Comparison of ENCODE assay signal across 8 mouse cellular contexts in genomic region chr4:136781868-136782578, GRCm38 (mm10). TPM values are rescaled to one million over a fixed set of nuclear protein-coding genes. Genes with fewer than 3 reads are reported as not detected.
DNase-seq lines count a peak whose midpoint lies in the region; ATAC-seq and TF ChIP-seq lines count a peak whose summit lies in the region.

No protein-coding gene starts in this region.

- no peaks in the 10 kb centered on the region for H3K9me3 ChIP-seq in hindbrain, embryonic 15.5 days
- H3K9me3 ChIP-seq in hindbrain, embryonic 12.5 days (replicated peaks) = no peaks in the 10 kb centered on the region
- no peaks in the 10 kb centered on the region for H3K9me3 ChIP-seq in limb, embryonic 13.5 days

- intact Hi-C loops in heart, postnatal 36 days (cut with DNase I) = no loop called here

- H3K4me2 ChIP-seq in hindbrain, embryonic 15.5 days = no peak overlapping the region
- no peak overlapping the region for H3K4me2 ChIP-seq in hindbrain, embryonic 12.5 days (replicated peaks)
- H3K4me2 ChIP-seq in limb, embryonic 13.5 days (replicated peaks) = no peak overlapping the region

- no peaks in the 10 kb centered on the region for H3K27me3 ChIP-seq in hindbrain, embryonic 15.5 days
- no peaks in the 10 kb centered on the region for H3K27me3 ChIP-seq in hindbrain, embryonic 12.5 days
- H3K27me3 ChIP-seq in limb, embryonic 13.5 days = no peaks in the 10 kb centered on the region

- H3K4me1 ChIP-seq in hindbrain, embryonic 15.5 days (replicated peaks) = peaks cover 71% of the 10 kb centered on the region
- H3K4me1 ChIP-seq in hindbrain, embryonic 12.5 days = peaks cover 85% of the 10 kb centered on the region
- H3K4me1 ChIP-seq in embryonic fibroblast, embryonic 13.5 days (ENCODE audit: control insufficient read depth, insufficient read depth, low read length) = peaks cover 11% of the 10 kb centered on the region; the same call in 1 of the 2 replicates
- peaks cover 82% of the 10 kb centered on the region for H3K4me1 ChIP-seq in limb, embryonic 13.5 days

- no peak for ATAC-seq in hindbrain, embryonic 15.5 days (ENCODE audit: low FRiP score, low read depth)
- ATAC-seq in hindbrain, embryonic 12.5 days (ENCODE audit: low FRiP score) = no peak
- no peak for ATAC-seq in limb, embryonic 13.5 days (ENCODE audit: low FRiP score, low read depth)

- H3K9ac ChIP-seq in hindbrain, embryonic 15.5 days = no peak overlapping the region
- H3K9ac ChIP-seq in hindbrain, embryonic 12.5 days = no peak overlapping the region; the same call in 1 of the 2 replicates
- peak overlapping the region; percentile 13; the same call in 1 of the 2 replicates for H3K9ac ChIP-seq in limb, embryonic 13.5 days

- H3K4me3 ChIP-seq in hindbrain, embryonic 15.5 days = no peak overlapping the region
- no peak overlapping the region for H3K4me3 ChIP-seq in hindbrain, embryonic 12.5 days
- no peak overlapping the region for H3K4me3 ChIP-seq in embryonic fibroblast, embryonic 13.5 days (ENCODE audit: insufficient read depth, low read length)
- H3K4me3 ChIP-seq in limb, embryonic 13.5 days = no peak overlapping the region

- no peak for TF ChIP-seq CTCF in embryonic fibroblast, embryonic 13.5 days (IDR thresholded peaks at IDR 0.05; ENCODE audit: borderline replicate concordance, insufficient read depth, low read length)

- DNase-seq in adrenal gland, postnatal 10 days = peak; percentile 74
- DNase-seq in heart, postnatal 36 days = peak; percentile 62 to 63
- DNase-seq in embryo, embryonic 11 days = no peak
- DNase-seq in ovary, postnatal 36 days (ENCODE audit: low spot score) = no peak

- no peak for TF ChIP-seq POLR2A in embryonic fibroblast, embryonic 13.5 days (IDR thresholded peaks at IDR 0.05; ENCODE audit: low read depth, low read length)

- peak overlapping the region; percentile 25; the same call in 1 of the 2 replicates for H3K27ac ChIP-seq in hindbrain, embryonic 15.5 days (replicated peaks)
- no peak overlapping the region for H3K27ac ChIP-seq in hindbrain, embryonic 12.5 days
- peak overlapping the region; percentile 76 for H3K27ac ChIP-seq in embryonic fibroblast, embryonic 13.5 days (ENCODE audit: insufficient read depth, low read length)
- peak overlapping the region; percentile 33; the same call in 1 of the 2 replicates for H3K27ac ChIP-seq in limb, embryonic 13.5 days

- WGBS in hindbrain, embryonic 15.5 days = 59% methylated on average over 13 of the region's 13 CpGs
- WGBS in hindbrain, embryonic 12.5 days = 87% methylated on average over 13 of the region's 13 CpGs
- 80% methylated on average over 13 of the region's 13 CpGs for WGBS in limb, embryonic 13.5 days

- no peaks in the 10 kb centered on the region for H3K36me3 ChIP-seq in hindbrain, embryonic 15.5 days
- H3K36me3 ChIP-seq in hindbrain, embryonic 12.5 days = no peaks in the 10 kb centered on the region
- H3K36me3 ChIP-seq in limb, embryonic 13.5 days = no peaks in the 10 kb centered on the region

RNA-seq across cellular contexts. Expression of gene Ephb2, which starts 53.8 kb away (rescaled TPM):
- polyA plus RNA-seq in hindbrain, embryonic 15.5 days (2015; fragmentation: Nextera tagmentation; extraction: Ambion mirVana) = 23.7 and 24.3 TPM in 2 replicates
- polyA plus RNA-seq in hindbrain, embryonic 12.5 days (2016; fragmentation: Nextera tagmentation; extraction: Ambion mirVana) = 25.4 and 30.8 TPM in 2 replicates
- total RNA-seq in adrenal gland, postnatal 10 days (2021) = 10 to 100 TPM in 1 of 2 experiments, 1 to 10 TPM in 1; 8.5 to 12.4 TPM
- 36.4 and 44.6 TPM in 2 replicates for polyA plus RNA-seq in embryonic fibroblast, embryonic 13.5 days (2011; ENCODE audit: insufficient read length, low read depth, missing spikeins)
- total RNA-seq in heart, postnatal 36 days (2021) = under 1 TPM; 0.16 to 0.39 TPM
- polyA plus RNA-seq in limb, embryonic 13.5 days (2015; fragmentation: Nextera tagmentation; extraction: Ambion mirVana) = 10.3 and 10.9 TPM in 2 replicates

Comparison
In these comparisons a context has a peak if more than half of its experiments do, and no peak if none do; other contexts are left out.
1. DNase-seq: peak in adrenal gland, postnatal 10 days (single experiment) and heart, postnatal 36 days (2 of 2); none in embryo, embryonic 11 days (single experiment) and ovary, postnatal 36 days (single experiment).